Mouse (Mus musculus): ENCODE results near the gene Nlrx1. TPM values are rescaled to one million over a fixed set of nuclear protein-coding genes. Genes with fewer than 3 reads are reported as not detected.
A peak's percentile ranks its signal among the peaks of the same experiment; 100 is the strongest.
"Not testable (repeated sequence)": the region's sequence is repeated elsewhere in the genome, so short reads cannot be mapped to it uniquely, and the experiment has no call there.

The Nlrx1 gene
- polyA plus RNA-seq, 1 experiment from 2014 or later, result 4.6 TPM

DNA sequence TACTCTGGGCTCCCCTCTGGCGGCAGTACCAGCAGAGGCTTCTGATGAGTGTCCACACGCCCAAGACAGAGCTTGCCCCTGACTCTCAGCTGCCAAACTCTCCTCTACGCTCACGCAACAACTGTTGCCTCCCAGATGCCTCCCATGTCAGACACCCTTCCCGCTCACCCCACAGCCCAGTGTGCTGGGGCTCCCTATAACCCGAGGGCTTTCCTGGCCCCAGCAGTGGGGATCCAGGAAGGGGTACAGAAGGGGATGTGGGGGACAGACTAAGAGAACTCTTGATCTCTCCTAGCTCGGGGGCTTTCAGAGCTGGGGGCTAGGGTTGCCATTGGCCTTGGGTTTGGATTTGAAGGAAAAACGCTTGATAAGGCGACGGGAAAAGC is 42.3 kb upstream of the Nlrx1 start:
- 0 out of 2 replicates have a peak overlapping the region, but pooled peaks have one; percentile 18 for H3K9ac ChIP-seq (ENCODE audit: low read depth, low read length)
- no peak for TF ChIP-seq CTCF (IDR thresholded peaks at IDR 0.05; ENCODE audit: low read depth)
- no peak for ATAC-seq
- H3K4me1 ChIP-seq (replicated peaks; ENCODE audit: control insufficient read depth, insufficient read depth, low read length), result no peaks in the 10 kb centered on the region
- H3K9me3 ChIP-seq (ENCODE audit: control insufficient read depth), result no peaks in the 10 kb centered on the region
- peaks cover 39% of the 10 kb centered on the region for H3K36me3 ChIP-seq (ENCODE audit: control insufficient read depth, insufficient read depth)
- H3K27me3 ChIP-seq (replicated peaks; ENCODE audit: control insufficient read depth, insufficient read depth, low read length), result no peaks in the 10 kb centered on the region
- H3K4me2 ChIP-seq (replicated peaks; ENCODE audit: low read depth), result peak overlapping the region; percentile 18
- H3K4me3 ChIP-seq (ENCODE audit: low read depth, low read length), result no peak overlapping the region
- 42% methylated on average over 10 of the region's 10 CpGs for WGBS
- H3K27ac ChIP-seq (ENCODE audit: low read depth, low read length), result 0 out of 2 replicates have a peak overlapping the region, but pooled peaks have one; percentile 30

DNA sequence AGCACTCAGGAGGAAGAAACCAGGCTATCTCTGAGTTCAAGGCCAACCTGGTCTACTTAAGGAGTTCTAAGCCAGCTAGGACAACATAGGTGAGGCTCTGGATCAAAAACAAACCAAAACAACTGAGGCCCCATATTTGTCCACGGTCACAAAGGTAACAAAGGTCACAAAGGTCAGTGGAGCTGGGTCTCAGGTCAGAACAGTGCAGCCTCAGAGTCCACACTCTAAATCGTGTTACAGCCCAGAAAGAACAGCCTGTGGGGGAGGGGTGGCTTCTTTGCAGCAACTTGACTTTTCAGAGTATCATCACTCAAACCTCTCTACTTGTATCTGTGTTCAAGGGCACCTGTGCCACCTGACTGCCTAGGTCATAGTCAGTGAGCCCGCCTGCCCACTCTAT is 41.4 kb upstream of the Nlrx1 start:
- Histone ChIP-seq H3K27me3 (replicated peaks; ENCODE audit: control insufficient read depth, insufficient read depth, low read length) (no peaks in the 10 kb centered on the region), H3K4me3 (ENCODE audit: low read depth, low read length) (no peak overlapping the region), H3K9ac (ENCODE audit: low read depth, low read length) (no peak overlapping the region), H3K4me2 (replicated peaks; ENCODE audit: low read depth) (no peak overlapping the region), H3K4me1 (replicated peaks; ENCODE audit: control insufficient read depth, insufficient read depth, low read length) (no peaks in the 10 kb centered on the region), H3K9me3 (ENCODE audit: control insufficient read depth) (no peaks in the 10 kb centered on the region), H3K36me3 (ENCODE audit: control insufficient read depth, insufficient read depth) (peaks cover 29% of the 10 kb centered on the region), H3K27ac (ENCODE audit: low read depth, low read length) (no peak overlapping the region)
- TF ChIP-seq CTCF (IDR thresholded peaks at IDR 0.05; ENCODE audit: low read depth), result no peak
- no peak for ATAC-seq
- WGBS, result 72% methylated on average over 3 of the region's 3 CpGs

DNA sequence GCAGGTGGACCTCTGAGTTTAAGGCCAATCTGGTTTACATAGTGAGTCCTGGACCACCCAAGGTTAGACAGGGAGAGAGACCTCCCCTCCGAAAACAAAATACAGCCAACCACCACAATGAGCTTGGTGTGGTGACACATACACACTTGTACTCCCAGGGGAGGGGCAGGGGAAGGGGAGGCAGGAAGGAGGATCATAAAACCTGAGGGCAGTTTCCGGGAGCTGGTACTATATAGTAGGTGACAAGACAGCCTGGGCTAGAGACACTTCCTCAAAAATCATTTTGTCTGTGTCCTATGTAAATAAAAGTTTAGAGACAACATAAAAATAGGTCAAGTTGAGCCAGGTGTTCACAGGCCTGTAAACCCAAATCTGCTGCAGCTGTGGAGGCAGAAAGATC is 38.8 kb upstream of the Nlrx1 start:
- 0 out of 2 replicates have a peak, but pooled peaks cover 9% of the 10 kb centered on the region for H3K4me1 ChIP-seq (replicated peaks; ENCODE audit: control insufficient read depth, insufficient read depth, low read length)
- no peak overlapping the region for H3K4me2 ChIP-seq (replicated peaks; ENCODE audit: low read depth)
- peaks cover 5% of the 10 kb centered on the region for H3K36me3 ChIP-seq (ENCODE audit: control insufficient read depth, insufficient read depth)
- no peaks in the 10 kb centered on the region for H3K9me3 ChIP-seq (ENCODE audit: control insufficient read depth)
- no peaks in the 10 kb centered on the region for H3K27me3 ChIP-seq (replicated peaks; ENCODE audit: control insufficient read depth, insufficient read depth, low read length)
- H3K27ac ChIP-seq (ENCODE audit: low read depth, low read length), result no peak overlapping the region
- H3K9ac ChIP-seq (ENCODE audit: low read depth, low read length), result no peak overlapping the region
- no peak for ATAC-seq
- H3K4me3 ChIP-seq (ENCODE audit: low read depth, low read length), result no peak overlapping the region
- no peak for TF ChIP-seq CTCF (IDR thresholded peaks at IDR 0.05; ENCODE audit: low read depth)
- 77% methylated on average over 2 of the region's 2 CpGs for WGBS

DNA sequence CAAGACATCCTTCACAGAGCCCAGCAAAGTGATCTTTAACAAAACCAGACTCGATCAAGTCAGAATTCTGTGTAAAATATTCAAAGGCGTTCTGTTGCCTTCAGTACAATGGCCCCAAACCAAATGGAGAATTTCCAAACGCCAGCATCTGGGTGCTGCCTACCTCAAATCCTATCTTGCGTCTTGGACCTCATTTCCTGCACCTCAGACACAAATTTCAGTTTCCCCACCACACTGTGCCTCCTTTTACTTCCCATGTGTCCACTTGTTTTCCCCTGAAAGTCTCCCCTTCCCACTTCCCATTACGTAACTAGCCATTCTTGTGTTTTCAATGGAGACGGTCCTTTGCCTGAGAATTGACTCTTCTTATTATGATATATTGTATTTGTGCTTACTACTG is 38.1 kb upstream of the Nlrx1 start:
- WGBS, result 86% methylated on average over 6 of the region's 6 CpGs
- Histone ChIP-seq H3K9ac (ENCODE audit: low read depth, low read length) (no peak overlapping the region), H3K4me3 (ENCODE audit: low read depth, low read length) (no peak overlapping the region), H3K36me3 (ENCODE audit: control insufficient read depth, insufficient read depth) (peaks cover 13% of the 10 kb centered on the region), H3K4me1 (replicated peaks; ENCODE audit: control insufficient read depth, insufficient read depth, low read length) (0 out of 2 replicates have a peak, but pooled peaks cover 9% of the 10 kb centered on the region), H3K27ac (ENCODE audit: low read depth, low read length) (no peak overlapping the region), H3K9me3 (ENCODE audit: control insufficient read depth) (no peaks in the 10 kb centered on the region), H3K4me2 (replicated peaks; ENCODE audit: low read depth) (no peak overlapping the region), H3K27me3 (replicated peaks; ENCODE audit: control insufficient read depth, insufficient read depth, low read length) (no peaks in the 10 kb centered on the region)
- no peak for TF ChIP-seq CTCF (IDR thresholded peaks at IDR 0.05; ENCODE audit: low read depth)
- ATAC-seq, result no peak

DNA sequence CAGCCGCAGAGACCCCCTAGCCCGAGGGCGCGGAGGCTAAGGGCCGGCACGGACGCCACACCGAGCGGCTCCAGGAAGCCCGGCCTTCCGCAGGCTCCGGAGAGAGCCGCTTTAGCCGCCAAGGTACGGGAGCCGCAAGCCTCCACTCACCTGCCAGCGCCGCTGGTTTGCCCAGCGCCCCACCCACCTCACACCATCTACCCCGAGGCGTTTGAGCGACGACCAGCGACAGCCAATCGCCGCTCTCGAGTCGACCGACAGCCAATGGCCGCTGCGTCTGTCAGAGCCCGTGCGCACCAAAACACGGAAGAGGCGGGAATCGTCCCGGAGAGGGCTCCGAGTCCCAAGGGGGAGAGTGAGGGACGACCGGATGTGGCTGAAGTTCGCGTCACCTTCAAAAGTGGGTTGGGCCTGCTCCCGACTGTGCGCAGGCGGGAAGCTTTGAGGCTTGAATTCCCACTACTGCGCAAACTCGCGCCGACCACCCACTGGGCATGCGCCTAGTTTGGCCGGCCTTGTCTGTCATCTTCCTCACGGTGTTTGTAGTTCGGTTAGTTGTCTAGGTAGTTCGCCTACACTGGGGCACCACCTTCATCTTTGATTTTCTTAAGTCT is 37.2 kb upstream of the Nlrx1 start, which contains the start of gene Hinfp:
Gene Hinfp, minus strand, starts transcription at position 206 of the 614 bp plus-strand sequence.
- no peaks in the 10 kb centered on the region for H3K27me3 ChIP-seq (replicated peaks; ENCODE audit: control insufficient read depth, insufficient read depth, low read length)
- peak within 1 kb of the TSS; percentile 82 for H3K4me2 ChIP-seq (replicated peaks; ENCODE audit: low read depth)
- H3K4me3 ChIP-seq (ENCODE audit: low read depth, low read length), result peak within 1 kb of the TSS; percentile 93
- peaks cover 21% of the 10 kb centered on the region for H3K36me3 ChIP-seq (ENCODE audit: control insufficient read depth, insufficient read depth)
- peak within 1 kb of the TSS; percentile 88 for H3K27ac ChIP-seq (ENCODE audit: low read depth, low read length)
- 0 out of 2 replicates have a peak, but pooled peaks cover 9% of the 10 kb centered on the region for H3K4me1 ChIP-seq (replicated peaks; ENCODE audit: control insufficient read depth, insufficient read depth, low read length)
- under 1% methylated on average over 54 of the region's 54 CpGs for WGBS
- peak; percentile 99 for ATAC-seq
- no peak for TF ChIP-seq CTCF (IDR thresholded peaks at IDR 0.05; ENCODE audit: low read depth)
- H3K9ac ChIP-seq (ENCODE audit: low read depth, low read length), result peak within 1 kb of the TSS; percentile 84
- H3K9me3 ChIP-seq (ENCODE audit: control insufficient read depth), result no peaks in the 10 kb centered on the region

DNA sequence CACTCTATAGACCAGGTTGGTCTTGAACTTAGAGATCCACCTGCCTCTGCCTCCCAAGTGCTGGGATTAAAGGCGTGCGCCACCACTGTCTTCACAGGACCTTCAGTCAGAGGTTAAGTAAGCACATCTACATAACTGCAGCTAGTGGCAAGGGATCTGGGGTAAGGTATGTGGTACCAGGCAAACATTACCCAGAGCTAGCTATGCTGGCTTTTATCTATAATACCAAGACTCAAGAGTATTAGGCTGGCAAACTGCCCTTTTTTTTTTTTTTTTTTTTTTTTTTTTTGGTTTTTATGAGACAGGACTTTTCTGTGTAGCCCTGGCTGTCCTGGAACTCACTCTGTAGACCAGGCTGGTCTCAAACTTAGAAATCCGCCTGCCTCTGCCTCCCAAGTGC is 31.6 kb upstream of the Nlrx1 start:
- H3K4me3 ChIP-seq (ENCODE audit: low read depth, low read length); H3K27ac ChIP-seq (ENCODE audit: low read depth, low read length); ATAC-seq; H3K27me3 ChIP-seq (replicated peaks; ENCODE audit: control insufficient read depth, insufficient read depth, low read length); H3K4me2 ChIP-seq (replicated peaks; ENCODE audit: low read depth); H3K4me1 ChIP-seq (replicated peaks; ENCODE audit: control insufficient read depth, insufficient read depth, low read length); H3K9ac ChIP-seq (ENCODE audit: low read depth, low read length); H3K9me3 ChIP-seq (ENCODE audit: control insufficient read depth): not testable (repeated sequence)
- H3K36me3 ChIP-seq (ENCODE audit: control insufficient read depth, insufficient read depth), result peaks cover 68% of the 10 kb centered on the region
- 92% methylated on average over 3 of the region's 3 CpGs for WGBS
